Mouse (Mus musculus): Measurements from ENCODE around the gene Mfsd6.
"Not testable (repeated sequence)": the region's sequence is repeated elsewhere in the genome, so short reads cannot be mapped to it uniquely, and the experiment has no call there.

DNA sequence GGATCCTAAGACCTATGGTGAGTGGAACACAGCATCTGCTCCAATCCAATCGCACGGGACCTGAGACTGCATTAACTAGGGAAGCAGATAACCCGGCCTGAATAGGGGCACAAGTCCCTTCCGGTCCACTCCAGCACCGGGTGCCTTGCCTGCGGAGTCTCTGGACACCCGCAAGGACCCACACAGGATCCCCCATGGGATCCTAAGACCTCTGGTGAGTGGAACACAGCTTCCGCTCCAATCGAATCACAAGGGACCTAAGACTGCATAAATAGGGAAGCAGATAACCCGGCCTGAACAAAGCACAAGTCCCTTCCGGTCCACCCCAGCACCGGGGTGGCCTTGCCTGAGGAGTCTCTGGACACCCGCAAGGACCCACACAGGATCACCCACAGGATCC, 32.8 kb downstream of the Mfsd6 start:
- not testable (repeated sequence) for TF ChIP-seq CTCF (IDR thresholded peaks at IDR 0.05 in 2 of 3, conservative IDR thresholded peaks at IDR 0.05 in 1 of 3; ENCODE audit: control insufficient read depth in 1 of 3, insufficient read depth in 1 of 3, low read depth in 2 of 3, low read length in 3 of 3, poor library complexity in 1 of 3, severe bottlenecking in 1 of 3); ELF1 (IDR thresholded peaks at IDR 0.05; ENCODE audit: low read depth, low read length); POLR2A (IDR thresholded peaks at IDR 0.05; ENCODE audit: control insufficient read depth in 1 of 2, insufficient read depth in 1 of 2, low read depth in 1 of 2, low read length in 2 of 2, poor library complexity in 1 of 2); RAD21 (IDR thresholded peaks at IDR 0.05; ENCODE audit: low read depth, low read length)
